Mouse (Mus musculus) ovary, postnatal 10 days (tissue): Measurements from ENCODE around the gene Klhdc3.

Source experiments
- DNase-seq: peaks from one replicate; pipeline ENCODE4 v3.0.0; 2022; ENCODE audit warnings: low spot score

The Klhdc3 gene

DNA sequence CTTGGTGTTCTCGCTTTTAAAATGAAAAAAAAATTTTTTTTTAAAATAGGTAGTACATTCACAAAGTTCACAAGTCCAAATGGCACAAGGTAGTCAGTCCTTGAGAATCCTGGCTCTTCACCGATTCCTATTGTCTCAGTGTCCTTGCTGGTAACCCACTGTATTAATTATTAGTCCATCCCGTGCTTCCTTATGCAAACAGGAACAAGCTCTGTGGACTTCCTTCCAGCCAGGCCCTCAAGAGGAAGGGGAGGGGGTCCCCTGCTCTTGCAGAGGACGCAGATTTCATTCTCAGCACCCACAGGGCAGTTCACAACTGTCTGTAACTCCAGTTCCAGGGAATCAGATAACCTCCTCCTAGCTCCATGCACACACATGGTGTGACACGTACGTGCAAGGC lies 24.7 kb downstream of the Klhdc3 start:
- no peak for DNase-seq

DNA sequence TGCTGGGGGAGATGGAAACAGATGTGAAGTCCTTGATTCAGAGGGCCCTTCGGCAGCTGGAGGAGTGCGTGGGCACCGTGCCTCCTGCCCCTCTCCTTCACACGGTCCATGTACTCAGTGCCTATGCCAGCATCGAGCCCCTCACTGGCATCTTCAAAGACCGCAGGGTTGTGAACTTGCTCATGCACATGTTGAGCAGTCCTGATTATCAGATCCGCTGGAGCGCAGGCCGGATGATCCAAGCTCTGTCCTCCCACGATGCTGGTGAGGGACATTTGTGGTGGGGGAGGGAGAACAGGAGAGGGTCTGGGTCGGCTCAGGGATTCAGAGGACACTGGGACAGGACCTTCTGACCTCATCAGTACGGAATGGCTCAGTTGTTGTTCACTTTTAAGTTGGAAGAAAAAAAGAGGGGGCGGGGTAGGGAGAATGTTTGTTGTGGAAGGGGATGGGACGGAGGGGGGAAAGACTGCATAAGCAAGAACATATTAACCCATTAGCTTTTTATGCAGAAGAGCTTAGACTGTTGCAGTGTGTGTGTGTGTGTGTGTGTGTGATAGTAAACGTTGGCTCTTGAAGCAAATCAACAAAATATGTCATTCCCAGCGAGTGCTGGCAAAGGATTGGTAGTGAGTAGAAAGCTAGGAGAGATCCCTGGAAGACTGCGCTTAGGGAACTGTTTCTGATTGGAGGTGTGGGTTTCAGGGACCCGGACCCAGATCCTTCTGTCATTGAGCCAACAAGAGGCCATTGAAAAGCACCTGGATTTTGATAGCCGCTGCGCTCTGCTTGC lies 28.8 kb downstream of the Klhdc3 start:
- DNase-seq, result no peak

DNA sequence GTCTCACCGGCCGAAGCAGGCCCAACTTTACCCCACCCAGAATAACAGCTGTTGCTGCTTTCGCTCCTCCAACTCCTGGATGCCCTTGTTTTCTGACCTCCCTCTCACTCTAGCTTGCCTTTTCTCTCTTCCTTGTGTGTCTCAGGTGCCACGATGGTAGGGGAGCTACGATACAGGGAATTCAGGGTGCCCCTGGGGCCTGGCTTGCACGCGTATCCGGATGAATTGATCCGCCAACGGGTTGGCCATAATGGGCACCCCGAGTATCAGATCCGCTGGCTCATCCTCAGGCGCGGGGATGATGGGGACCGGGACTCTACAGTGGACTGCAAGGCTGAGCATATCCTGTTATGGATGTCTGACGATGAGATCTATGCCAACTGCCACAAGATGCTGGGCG lies 29.4 kb downstream of the Klhdc3 start:
- no peak for DNase-seq

DNA sequence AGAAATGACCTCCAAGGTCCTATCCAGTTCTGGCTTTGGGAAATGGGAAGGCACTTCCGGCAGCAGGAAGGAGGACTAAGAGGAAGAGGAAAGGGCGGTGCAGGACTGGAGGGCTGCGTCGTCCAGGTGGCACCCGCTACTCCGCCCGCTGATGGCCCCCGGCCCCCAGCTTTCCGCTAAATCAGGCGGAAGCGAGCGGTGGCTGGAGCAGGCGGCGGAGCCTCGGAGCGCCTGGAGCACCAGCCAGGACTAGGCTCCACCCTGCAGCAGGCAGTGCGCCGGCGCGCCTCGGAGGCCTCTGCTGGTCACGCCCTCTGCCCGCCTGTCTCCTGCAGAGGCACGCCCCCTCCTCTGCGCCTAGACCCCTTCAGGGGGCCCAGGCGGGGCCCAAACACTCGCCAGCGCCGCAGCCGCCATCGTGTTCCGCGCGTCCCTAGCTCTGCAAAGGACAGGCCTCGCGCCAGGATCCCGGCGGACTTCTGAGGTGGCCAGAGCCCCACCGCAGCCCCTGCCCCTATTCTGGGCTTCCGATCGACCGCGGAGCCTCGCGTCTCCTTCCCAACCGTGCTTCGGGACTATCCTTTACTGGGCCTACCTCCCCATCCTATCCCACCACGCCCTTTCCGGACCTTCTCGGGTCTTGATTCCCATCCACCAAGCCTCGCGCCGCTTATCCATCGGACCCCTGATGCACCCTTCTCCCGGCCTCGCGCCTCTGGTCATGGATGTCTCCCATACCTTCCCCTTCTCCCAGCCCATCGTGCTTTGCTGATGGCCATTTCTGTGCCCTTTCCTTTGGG lies 30.3 kb downstream of the Klhdc3 start, which contains the start of gene Cul7:
Gene Cul7, plus strand, starts transcription at position 106 of the 800 bp plus-strand sequence.
- DNase-seq, result peak; percentile 76

DNA sequence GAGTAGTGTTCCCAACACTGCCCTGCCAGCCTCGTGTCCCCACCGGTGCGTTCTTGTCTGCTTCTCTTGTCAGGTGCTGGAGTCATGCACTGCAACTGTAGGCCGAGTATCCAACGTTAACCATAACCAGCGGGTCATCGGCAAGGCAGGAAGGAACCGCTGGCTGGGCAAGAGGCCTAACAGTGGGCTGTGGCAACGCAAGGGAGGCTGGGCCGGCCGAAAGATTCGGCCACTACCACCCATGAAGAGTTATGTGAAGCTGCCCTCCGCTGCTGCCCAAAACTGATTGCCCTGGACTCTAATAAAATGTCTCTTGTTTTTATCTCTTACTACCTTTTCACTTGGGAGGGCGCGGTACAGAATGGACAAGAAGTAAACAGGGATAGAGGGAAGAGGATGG lies 30.9 kb downstream of the Klhdc3 start:
- no peak for DNase-seq

DNA sequence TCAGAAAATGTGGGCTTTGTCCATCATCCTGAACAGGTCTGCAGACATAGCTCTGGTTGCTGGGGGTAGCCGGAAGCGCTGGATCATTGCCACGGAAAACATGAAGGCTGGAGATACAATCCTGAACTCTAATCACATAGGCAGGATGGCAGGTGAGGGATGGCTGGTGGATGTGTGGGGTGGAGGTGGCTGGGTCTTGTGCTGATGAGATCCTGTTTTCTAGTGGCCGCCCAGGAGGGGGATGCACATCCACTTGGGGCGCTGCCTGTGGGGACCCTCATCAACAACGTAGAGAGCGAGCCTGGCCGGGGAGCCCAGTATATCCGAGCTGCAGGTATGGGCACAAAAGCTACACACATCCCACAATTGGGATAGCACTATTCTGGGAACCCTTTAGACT lies 32.3 kb downstream of the Klhdc3 start:
- DNase-seq, result no peak

DNA sequence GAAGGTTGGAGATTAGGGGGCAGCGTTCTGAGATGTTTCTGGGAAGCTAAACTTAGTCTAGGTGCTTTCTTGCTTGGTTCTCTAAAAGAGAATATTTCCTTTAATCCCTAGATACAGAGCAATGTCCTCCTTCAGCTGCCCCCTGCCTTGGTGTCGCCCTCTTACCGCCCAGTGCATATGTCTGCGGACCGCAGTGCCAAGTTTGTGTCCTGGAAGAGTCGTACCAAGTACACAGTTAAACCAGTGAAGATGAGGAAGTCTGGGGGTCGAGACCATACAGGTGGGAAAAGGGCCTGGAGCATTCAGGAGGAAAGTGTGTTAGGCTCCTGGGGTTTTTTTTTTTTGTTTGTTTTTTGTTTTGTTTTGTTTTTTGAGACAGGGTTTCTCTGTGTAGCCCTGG lies 33.4 kb downstream of the Klhdc3 start:
- no peak for DNase-seq

DNA sequence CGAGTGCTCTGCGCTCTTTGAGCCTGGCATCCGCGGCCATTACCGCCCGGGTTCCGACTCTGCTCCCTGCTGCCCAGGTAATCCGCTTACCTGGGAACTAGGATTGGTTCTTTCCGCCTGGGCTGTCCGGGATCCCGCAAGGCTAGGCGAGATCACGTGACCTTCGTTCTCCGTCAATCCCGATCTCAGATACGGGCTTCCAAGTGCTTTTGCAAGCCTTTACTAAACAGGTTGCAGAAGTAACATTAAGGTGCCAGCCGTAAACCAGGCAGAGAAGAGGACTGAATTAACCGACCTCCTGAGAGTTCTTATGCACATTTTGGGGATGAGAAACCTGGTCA lies 34.4 kb downstream of the Klhdc3 start:
- DNase-seq, result no peak

DNA sequence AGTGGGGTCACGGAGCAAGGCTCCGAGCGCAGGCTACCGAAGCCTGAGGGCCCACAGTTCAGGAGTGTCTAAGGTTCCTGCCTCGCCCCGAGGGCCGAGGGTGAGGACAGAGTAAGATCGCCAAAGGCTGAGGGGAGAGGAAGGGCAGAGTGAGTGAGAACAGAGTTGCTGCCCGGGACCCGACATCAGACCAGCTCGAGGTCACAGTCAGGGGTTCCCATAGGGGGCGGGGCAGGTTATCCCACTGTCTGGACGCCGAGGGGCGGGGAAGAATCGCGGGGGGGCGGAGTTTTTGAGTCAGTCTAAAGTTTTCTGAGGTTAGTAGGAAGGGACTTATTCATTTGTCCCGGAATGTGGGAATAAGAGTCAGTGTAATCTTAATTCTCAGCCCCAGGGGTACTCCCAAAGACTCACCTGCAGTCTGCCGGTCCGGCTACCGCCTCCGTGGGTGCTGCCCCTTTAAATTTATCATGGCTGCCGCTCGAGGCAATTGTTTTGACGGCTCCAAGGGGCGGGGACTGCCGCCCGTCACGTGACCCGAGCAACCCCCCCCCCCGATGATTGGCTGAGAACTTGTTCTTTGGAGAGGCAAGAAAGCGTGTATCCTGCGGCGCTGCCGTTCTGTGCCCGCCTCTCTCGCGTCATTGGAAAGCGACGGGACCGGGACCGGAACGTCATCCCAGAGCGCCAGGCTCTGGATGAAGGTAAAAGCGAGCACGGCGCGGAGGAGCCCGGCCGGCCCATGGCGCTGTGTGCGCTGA lies 35.0 kb downstream of the Klhdc3 start, which contains the start of the genes Klc4 and Mrpl2:
Gene Klc4, minus strand, starts transcription at position 462 of the 761 bp plus-strand sequence.
Gene Mrpl2, plus strand, starts transcription at position 669 of the 761 bp plus-strand sequence.
- DNase-seq, result peak; percentile 99

DNA sequence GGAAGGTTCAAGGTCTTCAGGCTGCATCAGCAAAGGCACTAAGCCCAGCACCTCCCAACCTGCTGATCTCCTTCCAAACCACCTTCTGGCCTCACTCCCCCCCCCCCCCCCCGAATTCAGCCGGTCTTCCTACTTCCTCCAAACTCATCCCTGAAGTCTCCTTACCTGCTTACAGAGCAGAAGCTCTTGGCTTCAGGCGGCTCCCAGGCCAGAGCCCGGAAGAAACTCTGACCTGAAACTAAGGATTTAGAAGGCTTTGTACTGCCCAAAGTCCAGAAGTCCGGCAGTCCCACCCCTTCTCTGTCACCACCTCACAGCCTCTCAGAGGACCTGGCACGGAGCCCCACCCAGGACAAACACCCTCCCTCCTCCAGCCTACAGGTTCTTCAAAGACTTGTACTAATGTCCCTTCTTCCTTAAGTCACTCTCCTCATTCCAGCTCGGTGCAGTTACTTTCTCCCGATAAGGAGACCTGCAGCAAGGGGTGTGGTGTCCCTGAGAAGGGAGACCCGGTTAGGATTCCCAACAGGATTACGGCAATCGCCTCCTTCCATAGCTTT lies 35.7 kb downstream of the Klhdc3 start:
- DNase-seq, result no peak

DNA sequence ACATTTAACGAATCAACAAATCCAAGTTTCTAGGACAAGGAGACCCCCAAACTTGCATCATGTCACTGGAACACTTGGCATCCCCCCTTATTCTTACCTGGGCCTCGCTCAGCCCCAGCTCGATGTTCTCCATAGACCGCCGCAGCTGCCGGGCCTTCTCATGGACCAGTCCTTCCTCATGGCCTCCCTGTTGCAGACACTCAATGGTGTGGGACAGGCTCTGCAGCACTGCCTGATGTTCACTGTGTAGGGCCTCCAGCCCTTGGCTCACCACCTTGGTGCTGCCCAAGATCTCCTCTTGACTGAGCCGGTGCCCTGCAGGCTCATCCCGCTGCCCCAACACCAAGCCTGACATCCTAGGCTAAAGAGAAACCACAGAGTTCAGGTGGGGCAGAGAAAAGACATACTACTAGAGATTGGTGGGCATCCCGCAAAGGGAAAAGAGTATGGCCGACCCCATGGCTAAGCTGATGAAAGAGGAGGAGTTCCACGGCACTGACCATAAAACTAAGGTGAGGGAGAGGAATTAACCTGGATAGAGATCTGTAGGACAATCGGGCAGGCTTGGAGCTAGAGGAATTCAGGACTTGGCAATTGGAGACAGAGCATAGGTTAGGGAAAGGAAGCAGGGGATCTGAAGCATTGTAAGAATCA lies 36.4 kb downstream of the Klhdc3 start:
- no peak for DNase-seq

DNA sequence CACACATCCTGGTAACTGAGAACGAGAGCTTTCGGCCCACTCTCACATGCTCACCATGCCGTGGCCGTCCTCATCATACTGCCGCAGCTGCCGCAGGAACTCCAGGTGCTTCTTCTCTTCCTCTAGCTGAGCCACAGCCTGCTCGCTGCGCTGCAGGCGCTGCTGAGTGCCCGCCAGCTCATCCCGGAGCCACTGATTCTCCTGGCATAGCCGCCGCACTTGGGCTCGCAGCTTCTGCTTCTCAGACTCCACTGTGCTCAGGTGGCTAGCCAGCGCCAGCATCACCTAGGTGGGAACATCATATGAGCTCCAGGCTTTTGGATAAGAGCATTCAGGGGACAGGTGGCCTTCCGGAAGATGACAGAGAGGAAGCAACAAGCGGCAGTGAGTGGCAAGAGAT lies 38.7 kb downstream of the Klhdc3 start:
- no peak for DNase-seq

DNA sequence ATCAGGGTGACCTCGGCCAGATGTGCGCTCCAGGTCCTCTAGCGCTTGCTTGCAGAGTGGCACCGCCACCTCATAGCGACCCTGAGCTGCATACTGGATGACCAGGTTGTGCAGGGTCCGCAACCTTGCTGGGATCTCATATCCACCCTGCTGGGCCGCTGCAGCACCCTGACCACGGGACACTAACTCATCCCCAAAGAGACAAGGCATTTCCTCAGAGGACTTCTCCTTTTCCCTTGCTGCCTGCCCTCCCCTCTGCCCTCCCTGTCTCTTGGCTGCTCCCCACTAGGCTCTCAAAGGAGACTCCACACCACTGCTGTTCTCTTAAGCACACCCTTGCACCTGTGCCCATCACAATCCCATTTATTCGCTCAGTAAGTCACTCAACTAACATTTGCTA lies 40.8 kb downstream of the Klhdc3 start:
- DNase-seq, result no peak

DNA sequence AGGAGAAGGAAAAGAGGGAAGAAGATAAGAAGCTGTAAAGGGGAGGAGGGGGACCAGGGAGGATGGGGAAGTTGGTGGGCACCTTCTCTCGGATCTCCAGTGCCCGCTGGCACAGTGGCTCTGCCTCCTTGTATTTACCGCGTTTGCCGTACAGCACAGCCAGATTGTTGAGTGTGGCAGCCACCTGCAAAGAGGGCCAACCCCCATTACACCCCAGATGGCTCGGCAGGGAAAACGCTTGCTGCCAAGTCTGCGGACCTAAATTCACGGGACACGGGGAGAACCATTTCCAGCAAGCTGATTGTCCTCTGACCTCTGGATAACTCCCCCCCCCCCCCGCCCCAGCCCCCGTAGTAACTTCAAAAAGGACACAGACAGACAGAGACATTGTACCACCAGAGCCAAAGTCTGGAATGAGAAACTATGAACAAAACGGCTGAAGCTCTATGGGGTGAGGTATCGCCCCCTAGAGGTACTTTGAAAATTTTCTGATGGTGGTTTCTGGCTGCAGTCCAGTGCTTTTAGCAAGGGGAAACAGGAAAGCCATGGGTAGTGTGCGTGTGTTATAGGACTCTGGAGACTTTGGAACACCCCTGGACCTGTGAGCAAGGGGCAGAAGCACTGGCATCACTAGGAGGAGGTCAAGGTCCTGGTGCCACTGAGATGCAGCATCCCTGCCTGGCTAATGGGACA lies 43.7 kb downstream of the Klhdc3 start:
- DNase-seq, result no peak

DNA sequence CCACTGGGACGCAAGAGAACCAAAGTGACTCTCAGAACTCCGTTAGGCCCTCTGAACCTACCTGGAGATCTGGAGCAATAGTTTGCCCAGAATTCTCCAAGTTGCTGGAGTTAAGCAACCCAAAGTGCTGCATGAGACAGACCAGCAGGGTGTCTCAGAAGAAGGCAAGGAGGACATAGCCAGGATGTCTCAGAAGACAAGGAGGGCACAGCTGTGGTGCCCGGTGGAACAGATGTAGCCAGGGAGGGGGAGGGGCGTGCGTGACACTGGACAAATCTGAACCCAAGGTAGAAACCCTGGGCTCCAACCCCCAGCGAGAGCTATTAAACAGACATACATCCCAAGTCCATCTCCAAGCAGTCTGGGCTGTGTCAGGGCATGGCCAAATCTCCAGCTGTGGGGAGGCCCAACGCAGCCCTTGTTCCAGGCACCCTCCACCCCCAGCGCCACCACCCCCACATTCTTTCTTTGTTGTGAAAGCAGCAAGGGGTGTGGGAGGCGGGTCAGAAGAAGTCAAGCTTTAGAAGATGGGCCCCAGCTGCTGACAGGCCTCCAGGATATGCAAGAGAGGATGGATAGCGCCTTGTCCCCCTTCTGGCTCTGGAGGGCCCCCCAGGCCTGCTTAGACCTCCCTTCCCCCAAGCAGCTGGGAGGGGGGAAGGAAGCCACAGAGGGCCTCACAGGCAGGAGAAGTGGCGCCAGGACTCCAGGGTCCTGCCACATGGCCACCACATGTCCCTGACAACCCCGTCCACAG lies 50.9 kb downstream of the Klhdc3 start:
- DNase-seq, result peak; percentile 50

DNA sequence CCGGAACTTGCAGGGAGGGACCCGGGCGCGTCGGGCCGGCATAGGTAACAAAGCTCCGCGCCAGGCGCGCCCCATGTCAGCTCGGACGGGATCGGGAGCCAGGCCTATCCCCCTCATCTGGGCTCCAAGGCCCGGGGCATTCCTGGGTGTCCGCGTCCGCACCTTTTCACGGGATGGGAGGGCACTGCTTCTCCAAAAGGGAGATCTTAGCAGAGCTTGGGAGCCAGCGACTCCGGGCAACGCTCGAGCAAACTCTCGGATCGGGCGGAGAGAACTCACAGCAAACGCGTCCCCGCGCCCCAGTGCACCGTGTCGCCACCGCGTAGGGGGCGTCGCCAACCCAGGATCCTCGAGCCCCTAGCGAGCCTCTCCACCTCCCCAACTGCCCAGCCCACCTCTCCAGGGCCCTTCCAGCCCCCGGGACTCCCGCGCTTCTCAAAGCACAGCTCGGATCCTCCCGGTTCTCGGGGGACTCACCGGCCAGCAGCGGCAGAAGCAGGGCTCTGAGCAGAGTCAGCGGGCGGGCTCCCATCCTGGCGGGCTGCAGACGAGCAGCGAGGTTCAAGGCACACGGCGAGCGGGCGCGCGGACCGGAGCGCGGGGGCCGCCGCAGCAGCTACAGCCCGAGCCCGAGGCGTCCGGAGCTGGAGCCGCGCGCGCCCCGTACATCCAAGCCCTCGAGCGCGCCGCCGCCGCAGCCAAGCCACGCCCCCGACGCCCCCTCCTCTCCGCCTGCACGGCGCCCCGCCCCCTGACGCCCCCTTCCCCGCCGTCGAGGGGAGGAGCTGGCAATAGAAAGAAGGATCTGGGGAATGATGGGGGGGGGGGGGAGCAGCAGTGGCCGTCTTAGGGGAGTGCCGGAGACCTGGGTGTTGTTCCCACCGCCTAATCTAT lies 51.7 kb downstream of the Klhdc3 start, which contains the start of gene Ptk7:
Gene Ptk7, minus strand, starts transcription at position 714 of the 894 bp plus-strand sequence.
- DNase-seq, result peak; percentile 73

DNA sequence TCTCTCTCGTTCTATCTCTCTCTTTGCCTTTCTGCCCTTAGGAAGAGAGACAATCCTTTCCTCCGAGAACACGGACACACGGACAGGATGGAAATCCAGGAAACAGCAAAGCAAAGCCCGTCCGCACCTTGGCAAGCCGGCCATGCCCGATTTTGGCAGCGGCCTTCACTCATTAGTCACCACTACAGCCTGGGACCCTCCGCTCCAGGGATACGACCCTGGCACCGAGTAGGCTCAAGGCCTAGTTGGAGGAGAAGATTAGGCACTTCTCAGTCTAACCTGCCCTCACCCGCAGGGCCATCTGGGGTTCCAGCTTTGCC lies 52.3 kb downstream of the Klhdc3 start:
- peak; percentile 33 for DNase-seq

DNA sequence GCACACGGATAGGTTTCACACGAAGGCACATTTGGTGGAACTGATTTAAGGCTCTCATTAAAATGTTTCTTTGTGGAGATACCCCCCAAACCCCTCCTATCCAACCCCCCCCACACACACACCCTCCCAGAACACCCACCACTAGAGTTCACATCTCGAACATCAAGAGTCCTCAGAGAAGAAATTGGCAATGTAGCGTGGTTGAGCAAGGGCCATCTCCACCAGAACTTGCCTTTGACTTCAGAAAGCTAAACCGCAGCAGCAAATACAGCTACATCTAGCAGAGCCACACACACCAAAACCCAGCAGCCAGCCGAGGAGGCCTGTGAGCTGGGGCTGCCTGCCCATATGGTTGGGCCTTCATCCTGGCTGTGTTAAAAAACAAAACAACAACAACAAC lies 53.3 kb downstream of the Klhdc3 start:
- DNase-seq, result no peak

DNA sequence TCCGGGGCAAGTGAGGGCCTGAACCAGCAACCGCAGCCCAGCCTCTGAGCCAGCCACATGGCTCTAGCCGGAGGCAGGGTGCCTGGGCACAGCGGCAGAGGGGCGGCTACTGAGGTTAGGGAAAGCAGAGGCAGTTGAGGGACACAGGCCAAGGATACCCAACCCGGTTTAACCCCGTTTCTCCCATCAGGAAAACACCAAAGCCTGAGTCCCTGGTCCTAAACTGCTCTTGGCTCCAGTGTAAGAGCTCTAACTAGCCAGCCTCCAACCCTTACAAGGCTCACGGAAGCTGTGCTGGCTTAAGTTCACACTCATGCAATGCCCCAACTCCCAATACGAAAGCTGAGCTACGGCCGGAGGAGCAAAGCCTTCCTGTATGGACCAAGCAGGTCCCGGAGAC lies 56.1 kb downstream of the Klhdc3 start:
- no peak for DNase-seq
